Mouse (Mus musculus): ENCODE results near the gene Zfp819. TPM values are rescaled to one million over a fixed set of nuclear protein-coding genes. Genes with fewer than 3 reads are reported as not detected.

The Zfp819 gene
- polyA plus RNA-seq, 1 experiment from 2014 or later = not detected

GRCm38 (mm10) chr7:43613816-43614551, 7.0 kb downstream of the Zfp819 start:
- TF ChIP-seq CTCF (IDR thresholded peaks at IDR 0.05; ENCODE audit: low read depth) (no peak), EP300 (IDR thresholded peaks at IDR 0.05; ENCODE audit: low read depth) (no peak)

GRCm38 (mm10) chr7:43622927-43623326, 16.0 kb downstream of the Zfp819 start:
- ATAC-seq (no peak), DNase-seq (no peak)
- no peak overlapping the region for H3K4me2 ChIP-seq (ENCODE audit: low read depth, low read length)
- H3K9me3 ChIP-seq (ENCODE audit: low read length) = no peaks in the 10 kb centered on the region
- H3K4me1 ChIP-seq (ENCODE audit: insufficient read depth) = no peaks in the 10 kb centered on the region
- no peak overlapping the region for H3K4me3 ChIP-seq (ENCODE audit: low read depth, low read length)
- 59% methylated on average over 7 of the region's 7 CpGs for WGBS (ENCODE audit: insufficient replicate concordance)
- H3K27me3 ChIP-seq (ENCODE audit: insufficient read depth, low read length) = no peaks in the 10 kb centered on the region
- H3K27ac ChIP-seq (ENCODE audit: low read depth) = no peak overlapping the region
- TF ChIP-seq EP300 (IDR thresholded peaks at IDR 0.05; ENCODE audit: low read depth) = no peak
- no peak for TF ChIP-seq CTCF (IDR thresholded peaks at IDR 0.05; ENCODE audit: low read depth)
- no peaks in the 10 kb centered on the region for H3K36me3 ChIP-seq (replicated peaks; ENCODE audit: insufficient read depth, low read length)
- no peak overlapping the region for H3K9ac ChIP-seq (replicated peaks)

More at GRCm38 (mm10) chr7:43613816-43614551, 7.0 kb downstream of the Zfp819 start:
- H3K36me3 ChIP-seq (replicated peaks; ENCODE audit: insufficient read depth, low read length) = no peaks in the 10 kb centered on the region
- H3K4me1 ChIP-seq (ENCODE audit: insufficient read depth) = no peaks in the 10 kb centered on the region
- no peaks in the 10 kb centered on the region for H3K9me3 ChIP-seq (ENCODE audit: low read length)
- 80% methylated on average over 14 of the region's 14 CpGs for WGBS (ENCODE audit: insufficient replicate concordance)
- ATAC-seq = no peak
- no peak for DNase-seq
- H3K27ac ChIP-seq (ENCODE audit: low read depth) = 0 out of 2 replicates have a peak overlapping the region, but pooled peaks have one; percentile 22
- no peak overlapping the region for H3K9ac ChIP-seq (replicated peaks)
- peak overlapping the region; percentile 9; the same call in 1 of the 2 replicates for H3K4me2 ChIP-seq (ENCODE audit: low read depth, low read length)
- no peaks in the 10 kb centered on the region for H3K27me3 ChIP-seq (ENCODE audit: insufficient read depth, low read length)
- H3K4me3 ChIP-seq (ENCODE audit: low read depth, low read length) = no peak overlapping the region

GRCm38 (mm10) chr7:43623819-43624218, 16.9 kb downstream of the Zfp819 start:
- no peak overlapping the region for H3K4me3 ChIP-seq (ENCODE audit: low read depth, low read length)
- no peaks in the 10 kb centered on the region for H3K27me3 ChIP-seq (ENCODE audit: insufficient read depth, low read length)
- no peak overlapping the region for H3K27ac ChIP-seq (ENCODE audit: low read depth)
- H3K4me2 ChIP-seq (ENCODE audit: low read depth, low read length) = no peak overlapping the region
- 31% methylated on average over 10 of the region's 10 CpGs for WGBS (ENCODE audit: insufficient replicate concordance)
- H3K9ac ChIP-seq (replicated peaks) = no peak overlapping the region
- H3K9me3 ChIP-seq (ENCODE audit: low read length) = no peaks in the 10 kb centered on the region
- TF ChIP-seq EP300 (IDR thresholded peaks at IDR 0.05; ENCODE audit: low read depth) = no peak
- no peak for TF ChIP-seq CTCF (IDR thresholded peaks at IDR 0.05; ENCODE audit: low read depth)
- no peaks in the 10 kb centered on the region for H3K4me1 ChIP-seq (ENCODE audit: insufficient read depth)
- H3K36me3 ChIP-seq (replicated peaks; ENCODE audit: insufficient read depth, low read length) = no peaks in the 10 kb centered on the region
- ATAC-seq (no peak), DNase-seq (no peak)

- no peaks in the 10 kb centered on the region for H3K27me3 ChIP-seq (ENCODE audit: insufficient read depth, low read length)
Measured at GRCm38 (mm10) chr7:43625065-43625464, 18.1 kb downstream of the Zfp819 start.

GRCm38 (mm10) chr7:43625794-43626422, 18.9 kb downstream of the Zfp819 start:
- H3K4me3 ChIP-seq (ENCODE audit: low read depth, low read length) = no peak overlapping the region
- WGBS (ENCODE audit: insufficient replicate concordance) = 60% methylated on average over 8 of the region's 8 CpGs
- DNase-seq (no peak), ATAC-seq (no peak)
- H3K9me3 ChIP-seq (ENCODE audit: low read length) = no peaks in the 10 kb centered on the region
- H3K4me1 ChIP-seq (ENCODE audit: insufficient read depth) = no peaks in the 10 kb centered on the region
- H3K36me3 ChIP-seq (replicated peaks; ENCODE audit: insufficient read depth, low read length) = no peaks in the 10 kb centered on the region
- H3K27ac ChIP-seq (ENCODE audit: low read depth) = no peak overlapping the region
- no peaks in the 10 kb centered on the region for H3K27me3 ChIP-seq (ENCODE audit: insufficient read depth, low read length)
- H3K9ac ChIP-seq (replicated peaks) = no peak overlapping the region
- no peak for TF ChIP-seq CTCF (IDR thresholded peaks at IDR 0.05; ENCODE audit: low read depth)
- TF ChIP-seq EP300 (IDR thresholded peaks at IDR 0.05; ENCODE audit: low read depth) = no peak
- no peak overlapping the region for H3K4me2 ChIP-seq (ENCODE audit: low read depth, low read length)

More at GRCm38 (mm10) chr7:43625065-43625464, 18.1 kb downstream of the Zfp819 start:
- no peak overlapping the region for H3K4me3 ChIP-seq (ENCODE audit: low read depth, low read length)
- ATAC-seq (no peak), DNase-seq (no peak)
- TF ChIP-seq EP300 (IDR thresholded peaks at IDR 0.05; ENCODE audit: low read depth) = no peak
- no peak for TF ChIP-seq CTCF (IDR thresholded peaks at IDR 0.05; ENCODE audit: low read depth)
- H3K9ac ChIP-seq (replicated peaks) = no peak overlapping the region
- no peaks in the 10 kb centered on the region for H3K36me3 ChIP-seq (replicated peaks; ENCODE audit: insufficient read depth, low read length)
- H3K9me3 ChIP-seq (ENCODE audit: low read length) = no peaks in the 10 kb centered on the region
- no peak overlapping the region for H3K4me2 ChIP-seq (ENCODE audit: low read depth, low read length)
- 64% methylated on average over 3 of the region's 3 CpGs for WGBS (ENCODE audit: insufficient replicate concordance)
- no peak overlapping the region for H3K27ac ChIP-seq (ENCODE audit: low read depth)
- no peaks in the 10 kb centered on the region for H3K4me1 ChIP-seq (ENCODE audit: insufficient read depth)

GRCm38 (mm10) chr7:43633940-43634339, 27.0 kb downstream of the Zfp819 start:
- no peaks in the 10 kb centered on the region for H3K9me3 ChIP-seq (ENCODE audit: low read length)
- no peak for TF ChIP-seq CTCF (IDR thresholded peaks at IDR 0.05; ENCODE audit: low read depth)
- H3K9ac ChIP-seq (replicated peaks) = no peak overlapping the region
- no peak for ATAC-seq
- no peaks in the 10 kb centered on the region for H3K27me3 ChIP-seq (ENCODE audit: insufficient read depth, low read length)
- H3K36me3 ChIP-seq (replicated peaks; ENCODE audit: insufficient read depth, low read length) = no peaks in the 10 kb centered on the region
- H3K4me1 ChIP-seq (ENCODE audit: insufficient read depth) = no peaks in the 10 kb centered on the region
- H3K4me3 ChIP-seq (ENCODE audit: low read depth, low read length) = no peak overlapping the region
- H3K4me2 ChIP-seq (ENCODE audit: low read depth, low read length) = no peak overlapping the region
- no peak overlapping the region for H3K27ac ChIP-seq (ENCODE audit: low read depth)
- WGBS (ENCODE audit: insufficient replicate concordance) = 75% methylated on average over 4 of the region's 4 CpGs
- no peak for DNase-seq

All from liver, postnatal 0 days (tissue).